Mouse (Mus musculus) MEL (cell line): ENCODE data around the gene Pbx2. TPM values are rescaled to one million over a fixed set of nuclear protein-coding genes. Genes with fewer than 3 reads are reported as not detected.

Experiments
- DNase-seq: peaks from one replicate; pipeline ENCODE4 v3.0.0; 2011; ENCODE audit warnings: low read depth, low spot score
- H3K27ac ChIP-seq: 2 replicates; pipeline ENCODE4 v1.5.1; 2012; ENCODE audit warnings: low read depth, mild to moderate bottlenecking, control low read depth, low read length, moderate library complexity; ENCODE audit not compliant: control insufficient read depth
- H3K27me3 ChIP-seq, 2 experiments: fragments of 150-350 bp in 1 of 2; sonication (generic) in 1 of 2; 2 replicates each; pipeline ENCODE4 v1.6.1; 2012; ENCODE audit warnings: low read length in 2 of 2, mild to moderate bottlenecking in 2 of 2, improper control_type of control experiment in 1 of 2, moderate library complexity in 1 of 2; ENCODE audit not compliant: insufficient read depth in 2 of 2, control insufficient read depth in 1 of 2
- H3K36me3 ChIP-seq, 2 experiments: 2 replicates each; pipeline ENCODE4 v1.6.1; 2012 to 2014; ENCODE audit warnings: low read length in 2 of 2, improper control_type of control experiment in 1 of 2, inconsistent platforms in 1 of 2, mild to moderate bottlenecking in 1 of 2; ENCODE audit not compliant: insufficient read depth in 2 of 2, control insufficient read depth in 1 of 2
- H3K4me1 ChIP-seq, 2 experiments: fragments of 150-350 bp in 1 of 2; sonication (generic) in 1 of 2; 2 replicates each; pipeline ENCODE4 v1.6.1; 2012; ENCODE audit warnings: low read length in 2 of 2, improper control_type of control experiment in 1 of 2, mild to moderate bottlenecking in 1 of 2; ENCODE audit not compliant: insufficient read depth in 2 of 2, control insufficient read depth in 1 of 2
- H3K4me3 ChIP-seq, 2 experiments: fragments of 150-350 bp in 1 of 2; sonication (generic) in 1 of 2; 2 replicates each; pipeline ENCODE4 v1.5.1; 2012; ENCODE audit warnings: low read depth in 2 of 2, low read length in 2 of 2, mild to moderate bottlenecking in 2 of 2, moderate library complexity in 2 of 2, control low read depth in 1 of 2, improper control_type of control experiment in 1 of 2; ENCODE audit not compliant: control insufficient read depth in 1 of 2, insufficient read depth in 1 of 2
- H3K79me2 ChIP-seq: 2 replicates; pipeline ENCODE4 v1.6.1; 2012; ENCODE audit warnings: mild to moderate bottlenecking, low read length, moderate library complexity; ENCODE audit not compliant: control insufficient read depth, poor library complexity, insufficient read depth
- H3K9ac ChIP-seq: 2 replicates; pipeline ENCODE4 v1.6.1; 2012; ENCODE audit warnings: low read depth, mild to moderate bottlenecking, control low read depth, low read length, moderate library complexity; ENCODE audit not compliant: control insufficient read depth, poor library complexity, severe bottlenecking
- H3K9me3 ChIP-seq: fragments of 150-350 bp; sonication (generic); replicated peaks from 2 replicates; pipeline ENCODE4 v1.6.1; 2012; ENCODE audit warnings: mild to moderate bottlenecking, low read length, improper control_type of control experiment, moderate library complexity; ENCODE audit not compliant: insufficient read depth
- BHLHE40 ChIP-seq: IDR thresholded peaks from 2 replicates; pipeline ENCODE4 v1.6.1; 2012; ENCODE audit warnings: low read depth, mild to moderate bottlenecking, inconsistent platforms, low read length, improper control_type of control experiment, borderline replicate concordance
- E2F4 ChIP-seq: IDR thresholded peaks from 2 replicates; pipeline ENCODE4 v1.6.1; 2011; ENCODE audit warnings: low read depth, low read length, improper control_type of control experiment, borderline replicate concordance
- ELF1 ChIP-seq: IDR thresholded peaks from 2 replicates; pipeline ENCODE4 v1.6.1; 2014; ENCODE audit warnings: low read depth, mild to moderate bottlenecking, inconsistent platforms, low read length, improper control_type of control experiment, moderate library complexity
- GATA1 ChIP-seq: IDR thresholded peaks from 2 replicates; pipeline ENCODE4 v1.6.1; 2011; ENCODE audit warnings: low read depth, low read length, improper control_type of control experiment
- HCFC1 ChIP-seq: IDR thresholded peaks from 2 replicates; pipeline ENCODE4 v1.6.1; 2012; ENCODE audit warnings: low read depth, mild to moderate bottlenecking, inconsistent platforms, low read length, improper control_type of control experiment, moderate library complexity
- JUND ChIP-seq: IDR thresholded peaks from 2 replicates; pipeline ENCODE4 v1.6.1; 2011; ENCODE audit warnings: low read depth, mild to moderate bottlenecking, improper control_type of control experiment, low read length
- MEF2A ChIP-seq: IDR thresholded peaks from 2 replicates; pipeline ENCODE4 v1.6.1; 2014; ENCODE audit warnings: low read depth, mild to moderate bottlenecking, inconsistent platforms, low read length, improper control_type of control experiment; ENCODE audit not compliant: poor library complexity, insufficient replicate concordance, severe bottlenecking; ENCODE audit errors: extremely low read depth
- MYB ChIP-seq: IDR thresholded peaks from 2 replicates; pipeline ENCODE4 v1.6.1; 2011; ENCODE audit warnings: mild to moderate bottlenecking, low read depth, low read length, improper control_type of control experiment
- MYC ChIP-seq: IDR thresholded peaks from 2 replicates; pipeline ENCODE4 v1.6.1; 2011; ENCODE audit warnings: low read depth, mild to moderate bottlenecking, low read length, improper control_type of control experiment, moderate library complexity
- POLR2AphosphoS5 ChIP-seq: IDR thresholded peaks from 2 replicates; pipeline ENCODE4 v1.6.1; 2012; ENCODE audit warnings: low read depth, borderline replicate concordance, mild to moderate bottlenecking, inconsistent platforms, low read length, moderate library complexity, mixed read lengths
- RCOR1 ChIP-seq: IDR thresholded peaks from 2 replicates; pipeline ENCODE4 v1.6.1; 2012; ENCODE audit warnings: low read depth, mild to moderate bottlenecking, inconsistent platforms, low read length, improper control_type of control experiment
- USF1 ChIP-seq: IDR thresholded peaks from 2 replicates; pipeline ENCODE4 v1.6.1; 2014; ENCODE audit warnings: low read depth, mild to moderate bottlenecking, inconsistent platforms, low read length, improper control_type of control experiment, moderate library complexity
- ZC3H11A ChIP-seq: IDR thresholded peaks from 2 replicates; pipeline ENCODE4 v1.6.1; 2012; ENCODE audit warnings: low read depth, mild to moderate bottlenecking, inconsistent platforms, low read length, improper control_type of control experiment
- ZMIZ1 ChIP-seq: IDR thresholded peaks from 2 replicates; pipeline ENCODE4 v1.6.1; 2012; ENCODE audit warnings: low read depth, mild to moderate bottlenecking, inconsistent platforms, low read length, improper control_type of control experiment, moderate library complexity
- polyA plus RNA-seq, 2 experiments: library from polyadenylated mRNA; stranded (reverse) in 1 of 2; unstranded in 1 of 2; fragments of >175 nt in 1 of 2; fragments of >200 nt in 1 of 2; gene quantifications; 2 replicates each; pipeline versions ENCODE4 v1.2.1 to v1.2.4; 2012; ENCODE audit warnings: low replicate concordance in 2 of 2, low read depth in 1 of 2; ENCODE audit not compliant: insufficient read length in 2 of 2, insufficient read depth in 1 of 2, missing spikeins in 1 of 2
- total RNA-seq: library from RNA; depleted of rRNA; stranded (reverse); fragments of 300-350 nt; gene quantifications from 2 replicates; pipeline ENCODE4 v1.2.3, GENCODE M21; 2012

The Pbx2 gene
- total and polyA plus RNA-seq, 3 experiments: 40.3 to 76.7 TPM; not detected in 1

DNA sequence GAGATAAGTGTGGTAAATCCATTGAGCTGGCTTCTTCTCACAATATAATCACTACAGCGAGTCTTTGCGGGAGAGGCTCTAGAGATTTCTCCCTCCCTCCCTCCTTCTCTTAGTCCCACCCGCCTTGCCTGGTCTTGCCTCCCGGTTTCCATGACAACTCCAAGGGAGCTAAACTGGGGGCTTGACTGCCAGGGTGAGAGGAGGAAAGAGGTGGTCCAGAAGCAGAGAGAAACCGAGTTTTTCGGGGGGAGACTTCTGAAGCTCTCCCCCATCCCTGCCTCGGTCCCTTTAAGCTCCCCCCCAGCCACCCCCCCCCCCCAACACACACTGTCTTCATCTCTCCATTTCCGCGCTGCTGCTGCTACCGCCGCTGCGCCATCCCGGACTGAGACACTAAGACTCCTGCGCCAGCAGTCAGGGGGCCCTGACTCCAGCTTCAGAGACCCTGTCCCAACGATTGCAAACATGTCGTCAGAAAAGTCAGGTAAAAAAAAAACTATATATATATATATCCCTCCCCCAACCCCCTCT lies 38.2 kb downstream of the Pbx2 start, which contains the start of gene Prrt1:
Gene Prrt1 (plus strand): TSS at position 313 of the 531 bp plus-strand sequence.
- TF ChIP-seq MEF2A: no peak
- TF ChIP-seq HCFC1: no peak
- peak; percentile 36; the same call in 1 of the 2 replicates for TF ChIP-seq RCOR1
- peaks cover 0 to 26% of the 10 kb centered on the region in 2 experiments; a peak in 3 of 4 replicates for H3K4me1 ChIP-seq
- no peaks in the 10 kb centered on the region; a peak in 1 of 4 replicates for H3K27me3 ChIP-seq
- peak within 1 kb of the TSS; percentile 94 for H3K27ac ChIP-seq
- peak within 1 kb of the TSS; percentile 90 for H3K9ac ChIP-seq
- peaks cover 0 to 11% of the 10 kb centered on the region in 2 experiments; a peak in 2 of 4 replicates for H3K36me3 ChIP-seq
- peak within 1 kb of the TSS; percentile 61 to 91 for H3K4me3 ChIP-seq
- DNase-seq: no peak
- no peaks in the 10 kb centered on the region for H3K9me3 ChIP-seq
- peaks cover 16% of the 10 kb centered on the region for H3K79me2 ChIP-seq

DNA sequence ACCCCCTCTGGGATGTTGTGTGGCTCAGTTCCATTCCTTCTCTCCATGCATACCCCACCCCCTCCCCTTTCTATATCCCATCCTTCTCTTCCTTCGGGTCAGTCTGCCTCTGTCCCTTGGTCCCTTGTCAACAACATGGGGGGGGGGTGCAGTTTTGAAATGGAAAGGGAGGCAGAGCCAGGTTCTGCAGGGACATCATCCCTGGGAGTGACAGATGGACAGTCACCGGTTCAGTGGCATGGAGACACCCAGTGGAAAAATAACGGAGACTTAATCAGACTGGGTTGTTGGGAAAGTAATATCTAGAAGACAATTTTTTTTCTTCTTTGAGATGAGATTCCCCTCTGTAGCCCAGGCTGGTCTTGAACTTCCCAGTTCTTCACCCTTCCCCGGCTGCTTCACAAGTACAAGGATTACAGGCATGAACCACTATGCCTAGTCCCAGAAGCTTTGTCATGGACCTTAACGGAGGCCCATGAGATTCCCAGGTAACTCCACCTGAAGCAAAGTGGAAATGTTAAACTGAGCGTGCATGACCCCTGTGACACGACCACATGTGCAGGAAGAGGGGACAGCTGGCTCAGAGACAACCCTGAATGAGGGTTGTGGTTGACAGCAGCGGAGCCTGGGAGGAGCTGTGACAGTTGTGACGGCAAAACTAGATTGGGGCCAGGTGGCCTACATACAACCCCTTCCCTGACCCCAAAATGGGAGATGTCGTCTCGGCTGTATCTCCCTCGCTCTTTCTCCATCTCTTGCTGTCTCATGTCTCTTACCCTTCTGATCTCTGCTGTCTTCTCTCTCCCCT lies 38.9 kb downstream of the Pbx2 start:
- no peak overlapping the region for H3K4me3 ChIP-seq
- TF ChIP-seq ELF1 (no peak), ZC3H11A (no peak), BHLHE40 (no peak), RCOR1 (no peak), E2F4 (no peak), MYB (no peak), JUND (no peak), POLR2AphosphoS5 (no peak), MEF2A (no peak), USF1 (no peak), MYC (no peak), GATA1 (no peak), ZMIZ1 (no peak)
- H3K27me3 ChIP-seq: no peaks in the 10 kb centered on the region; a peak in 1 of 4 replicates
- H3K9me3 ChIP-seq: no peaks in the 10 kb centered on the region
- peaks cover 0 to 11% of the 10 kb centered on the region in 2 experiments; a peak in 2 of 4 replicates for H3K36me3 ChIP-seq
- H3K79me2 ChIP-seq: peaks cover 16% of the 10 kb centered on the region
- H3K27ac ChIP-seq: no peak overlapping the region
- no peak overlapping the region for H3K9ac ChIP-seq
- no peak for DNase-seq
- peaks cover 0 to 26% of the 10 kb centered on the region in 2 experiments; a peak in 3 of 4 replicates for H3K4me1 ChIP-seq
